Mouse (Mus musculus) heart, postnatal 4 days (tissue): ENCODE measurements around the gene Pinlyp. TPM values are rescaled to one million over a fixed set of nuclear protein-coding genes. Genes with fewer than 3 reads are reported as not detected.
"Not testable (repeated sequence)": the region's sequence is repeated elsewhere in the genome, so short reads cannot be mapped to it uniquely, and the experiment has no call there.

Experiments
- DNase-seq: peaks from one replicate; pipeline ENCODE4 v3.0.0; 2021
- total RNA-seq, 2 experiments: library from RNA; stranded (reverse); gene quantifications; 2 replicates each; pipeline ENCODE4 v1.2.3; 2021

The Pinlyp gene
- total RNA-seq, 2 experiments from 2014 or later, result not detected

DNA sequence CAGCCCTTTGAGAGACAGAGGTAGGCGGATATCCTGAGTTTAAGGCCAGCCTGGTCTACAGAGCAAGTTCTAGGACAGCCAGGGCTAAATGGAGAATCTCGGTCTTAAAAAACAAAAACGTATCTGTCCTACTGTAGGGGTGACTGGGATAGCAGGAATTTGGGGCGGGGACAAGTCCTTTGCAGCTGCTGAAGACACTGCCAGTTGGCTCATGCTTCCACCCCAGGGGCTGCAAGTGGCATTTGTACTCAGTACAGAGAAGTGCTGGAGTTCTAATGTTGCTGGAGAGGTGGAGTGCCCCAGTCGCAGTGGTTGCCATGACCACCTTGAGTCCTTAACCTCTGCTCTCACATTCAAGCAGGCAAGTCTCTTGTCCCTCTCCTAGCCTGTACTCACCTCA is 23.1 kb downstream of the Pinlyp start:
- DNase-seq, result no peak

DNA sequence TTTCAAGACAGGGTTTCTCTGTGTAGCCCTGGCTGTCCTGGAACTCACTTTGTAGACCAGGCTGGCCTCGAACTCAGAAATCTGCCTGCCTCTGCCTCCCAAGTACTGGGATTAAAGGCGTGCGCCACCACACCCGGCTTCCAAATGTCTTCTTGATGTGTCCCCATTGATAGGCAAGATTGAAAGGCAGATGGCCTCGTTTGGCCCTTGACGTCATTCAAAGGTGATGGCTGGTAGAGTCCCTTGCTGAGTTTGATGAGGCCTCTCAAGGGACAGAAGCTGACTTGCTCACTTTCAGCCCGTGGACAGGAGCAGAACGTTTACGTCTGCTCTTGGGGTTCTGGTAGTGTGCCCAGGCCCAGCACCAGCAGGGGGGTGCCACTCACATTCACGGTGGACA is 25.9 kb downstream of the Pinlyp start:
- not testable (repeated sequence) for DNase-seq

DNA sequence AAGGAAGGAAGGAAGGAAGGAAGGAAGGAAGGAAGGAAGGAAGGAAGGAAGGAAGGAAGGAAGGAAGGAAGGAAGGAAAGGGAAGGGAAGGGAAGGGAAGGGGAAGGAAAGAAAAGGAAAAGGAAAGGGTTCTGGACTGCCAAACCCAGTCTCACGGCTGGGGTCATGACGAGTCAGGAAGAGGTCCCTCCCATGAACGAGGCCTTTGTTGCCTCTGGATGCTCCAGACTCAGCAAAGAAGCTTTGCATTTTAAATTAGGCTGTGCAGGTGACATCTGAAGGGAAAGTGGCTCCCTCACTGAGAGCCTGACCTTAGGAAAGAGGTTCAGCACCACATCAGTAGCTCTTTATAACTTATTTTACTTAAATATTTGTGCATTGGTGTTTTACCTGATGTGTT is 26.8 kb downstream of the Pinlyp start:
- no peak for DNase-seq

DNA sequence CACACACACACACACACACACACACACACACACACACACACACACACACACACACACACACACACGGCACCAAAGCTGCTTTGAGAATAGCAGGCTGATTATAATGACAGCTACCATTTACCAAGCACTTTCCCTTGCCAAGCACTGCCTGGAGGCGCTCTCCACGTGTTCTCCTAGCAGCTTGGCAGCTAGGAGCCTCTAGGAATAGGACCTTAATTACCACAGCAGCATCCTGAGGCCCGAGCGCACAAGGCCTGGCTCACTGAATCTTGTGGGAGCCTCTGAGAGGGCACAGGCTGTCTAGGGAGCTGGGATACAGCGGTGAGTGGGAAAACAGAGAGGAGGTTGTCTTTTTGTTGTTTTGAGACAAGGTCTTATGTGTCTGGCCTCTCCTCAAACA is 28.3 kb downstream of the Pinlyp start:
- DNase-seq, result no peak

DNA sequence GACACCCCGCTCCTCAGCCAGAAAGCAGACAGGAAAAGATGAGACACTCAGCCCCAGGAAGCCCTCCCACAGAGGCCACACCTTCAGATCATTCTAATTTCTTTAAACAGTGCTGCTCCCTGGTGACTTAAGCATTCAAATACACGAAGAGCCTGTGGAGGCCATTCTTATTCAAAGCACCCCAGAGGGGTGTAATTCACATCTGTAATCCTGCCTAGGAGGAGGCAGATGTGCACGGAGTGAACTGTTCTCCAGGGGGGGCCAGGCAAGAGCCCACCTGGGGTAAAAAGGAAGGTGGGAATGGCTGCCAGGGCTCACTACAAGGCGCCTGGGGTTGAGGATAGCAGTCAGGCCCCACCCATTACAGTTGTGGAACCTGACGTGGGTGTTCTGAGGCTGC is 28.8 kb downstream of the Pinlyp start:
- no peak for DNase-seq

DNA sequence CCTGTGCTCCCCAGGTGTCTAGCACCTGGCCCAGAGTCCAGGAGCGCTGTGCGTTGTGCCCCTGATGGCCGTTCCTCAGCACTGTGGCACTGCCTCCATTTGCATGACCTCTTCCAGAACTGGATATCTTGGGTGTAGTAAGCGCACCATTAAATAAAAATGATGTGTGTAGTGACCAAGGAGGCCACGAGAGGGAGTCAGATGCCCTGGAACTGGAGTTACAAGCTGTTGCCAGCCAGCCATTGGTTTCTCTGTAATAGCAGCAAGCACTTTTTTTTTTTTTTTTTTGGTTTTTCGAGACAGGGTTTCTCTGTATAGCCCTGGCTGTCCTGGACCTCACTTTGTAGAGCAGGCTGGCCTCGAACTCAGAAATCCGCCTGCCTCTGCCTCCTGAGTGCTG is 29.6 kb downstream of the Pinlyp start:
- not testable (repeated sequence) for DNase-seq

DNA sequence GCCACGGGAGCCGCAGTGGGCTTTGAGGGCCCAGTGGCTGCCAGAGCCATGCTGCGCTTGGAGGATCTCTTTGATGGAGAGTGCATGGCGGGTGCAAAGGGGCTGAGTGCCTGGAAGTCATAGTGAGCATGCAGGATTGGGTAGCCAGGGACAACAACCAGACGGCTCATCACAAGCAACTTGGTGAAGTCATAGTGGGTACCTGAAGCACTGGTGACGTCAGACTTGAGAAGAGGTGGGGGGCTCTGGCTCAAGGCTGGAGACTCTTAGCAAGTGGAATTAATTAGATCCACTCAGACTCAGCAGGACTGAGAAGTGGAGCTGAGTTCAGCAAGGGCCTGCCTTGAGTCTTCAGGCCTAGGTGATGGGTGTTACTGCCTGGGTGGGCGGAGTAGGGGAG is 33.6 kb downstream of the Pinlyp start, which contains the start of gene AC161166.1:
Gene AC161166.1, minus strand, starts transcription at position 101 of the 400 bp plus-strand sequence.
- no peak for DNase-seq

DNA sequence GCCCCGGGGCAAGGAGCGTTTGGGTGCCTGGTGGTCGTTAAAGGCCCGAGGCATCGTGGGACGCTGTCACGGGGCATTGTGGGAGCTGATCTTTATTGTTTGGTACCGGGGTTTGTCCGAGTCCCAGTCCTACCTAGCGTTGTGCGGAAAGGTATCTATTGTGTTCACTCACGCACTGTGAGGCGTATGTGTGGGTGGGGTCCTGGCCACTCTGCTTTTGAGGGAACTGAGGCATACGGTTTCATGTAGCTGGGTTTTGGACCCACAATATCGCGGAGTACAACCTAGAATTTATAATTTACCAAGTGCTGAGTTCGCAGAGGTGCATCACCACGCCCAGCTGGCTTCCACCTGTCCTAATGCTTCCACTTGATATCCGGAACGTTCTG is 38.2 kb downstream of the Pinlyp start:
- peak; percentile 23 for DNase-seq

DNA sequence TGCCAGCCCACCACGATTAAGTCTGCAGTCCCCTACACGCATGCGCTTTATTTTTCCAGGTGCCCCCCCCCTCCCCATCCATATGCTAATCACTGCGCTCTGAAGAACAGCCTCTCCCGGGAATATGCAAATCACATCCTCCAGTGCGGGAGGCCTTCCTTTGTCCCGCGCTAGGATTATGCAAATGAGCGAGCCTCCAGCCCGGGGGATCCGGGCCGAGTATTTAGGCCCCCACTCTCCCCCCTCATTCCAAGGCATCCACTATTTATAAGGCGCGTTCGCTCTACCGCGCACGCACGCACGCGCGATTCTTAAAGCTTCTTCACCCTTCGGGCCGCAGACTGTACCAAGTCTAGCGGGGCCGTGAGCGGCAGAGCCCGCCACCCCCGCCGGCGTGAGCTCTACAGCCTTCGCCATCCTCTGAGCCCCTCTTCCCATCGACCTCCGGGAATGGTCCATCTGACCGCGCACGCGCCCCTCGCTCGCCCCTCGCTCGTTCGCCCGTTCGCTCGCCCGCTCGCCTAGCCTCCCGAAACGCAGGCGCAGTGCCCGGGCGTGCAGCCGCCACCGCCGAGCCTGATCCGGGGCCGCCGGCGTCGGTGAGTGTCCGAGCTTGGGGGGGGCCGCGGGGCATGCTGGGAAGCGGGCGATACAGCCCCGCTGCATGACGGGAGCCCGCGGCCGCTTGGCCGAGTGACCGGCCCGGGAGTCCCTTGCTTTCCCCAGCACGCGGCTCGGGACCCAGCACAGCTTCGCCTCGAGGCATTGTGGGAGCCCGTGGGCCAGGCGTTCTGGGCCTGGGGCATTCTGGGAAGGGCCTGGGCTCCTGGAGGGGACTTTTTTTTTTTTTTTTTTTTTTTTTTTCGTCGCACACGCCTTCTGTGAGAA is 38.8 kb downstream of the Pinlyp start, which contains the start of gene Zfp428:
Gene Zfp428, plus strand, starts transcription at position 169 of the 888 bp plus-strand sequence.
- peak; percentile 89 for DNase-seq

DNA sequence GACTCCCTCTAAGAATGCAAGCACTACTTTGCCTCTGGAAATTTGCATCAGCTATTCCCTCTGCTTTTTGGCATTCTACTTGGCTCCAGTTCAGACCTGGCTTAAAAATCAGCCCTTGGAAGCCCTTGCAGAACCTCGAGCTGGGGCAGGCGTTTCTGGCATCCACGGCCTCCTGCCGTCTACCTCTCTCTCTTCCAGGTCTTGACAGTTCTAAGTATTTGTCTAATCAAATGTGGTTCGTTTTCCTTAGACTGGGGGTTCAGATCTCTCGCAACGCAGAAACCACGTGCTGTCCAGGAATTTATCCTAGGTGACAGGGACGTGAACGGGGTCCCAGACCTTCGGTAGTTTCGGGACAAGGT is 39.5 kb downstream of the Pinlyp start:
- peak; percentile 70 for DNase-seq

DNA sequence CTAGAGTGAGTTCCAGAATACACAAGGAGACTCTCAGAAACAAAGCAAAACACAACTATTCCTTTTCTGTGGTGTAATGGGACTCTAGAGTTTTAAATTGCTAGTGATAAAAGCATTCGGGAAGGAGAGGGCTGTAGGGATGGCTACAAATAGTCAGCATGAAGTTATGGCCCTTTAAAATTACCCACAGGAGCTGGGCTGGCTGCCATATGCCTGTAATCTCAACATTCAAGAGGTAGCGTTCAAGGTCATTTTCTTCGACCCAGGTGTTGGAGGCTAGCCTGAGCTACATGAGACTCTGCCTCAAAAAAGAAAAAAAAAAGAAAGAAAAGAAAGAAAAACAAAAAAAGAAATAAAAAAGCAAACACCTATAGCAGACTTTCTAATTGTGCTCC is 39.9 kb downstream of the Pinlyp start:
- DNase-seq, result peak; percentile 59

DNA sequence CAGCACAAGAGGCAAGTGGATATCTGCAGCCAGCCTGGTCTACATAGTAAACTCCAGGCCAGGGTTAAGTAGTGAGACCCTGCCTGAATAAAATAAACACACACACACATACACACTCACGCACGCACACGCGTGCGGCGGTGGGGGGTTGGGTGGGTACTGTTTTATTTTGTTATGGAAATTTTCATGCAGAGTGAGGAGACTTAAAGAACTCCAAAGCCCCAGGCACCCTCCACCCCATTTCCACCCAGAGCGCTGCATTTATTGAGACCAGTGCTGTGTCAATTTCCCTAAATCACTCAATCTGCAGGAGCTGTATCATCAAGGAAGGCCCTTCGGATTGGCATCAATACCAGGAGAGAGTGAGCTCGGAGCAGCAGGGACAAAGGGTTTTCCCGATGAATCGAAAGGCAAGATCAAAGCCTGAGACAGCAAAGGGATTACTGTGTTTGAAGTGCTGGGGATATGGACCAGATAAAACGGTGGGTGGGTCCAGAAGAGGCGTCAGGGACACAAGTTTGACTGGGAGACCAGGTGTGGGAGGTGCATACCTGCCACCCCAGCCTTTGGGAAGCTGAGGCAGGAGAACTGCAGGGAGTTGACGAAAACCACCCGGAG is 40.4 kb downstream of the Pinlyp start:
- DNase-seq, result no peak

DNA sequence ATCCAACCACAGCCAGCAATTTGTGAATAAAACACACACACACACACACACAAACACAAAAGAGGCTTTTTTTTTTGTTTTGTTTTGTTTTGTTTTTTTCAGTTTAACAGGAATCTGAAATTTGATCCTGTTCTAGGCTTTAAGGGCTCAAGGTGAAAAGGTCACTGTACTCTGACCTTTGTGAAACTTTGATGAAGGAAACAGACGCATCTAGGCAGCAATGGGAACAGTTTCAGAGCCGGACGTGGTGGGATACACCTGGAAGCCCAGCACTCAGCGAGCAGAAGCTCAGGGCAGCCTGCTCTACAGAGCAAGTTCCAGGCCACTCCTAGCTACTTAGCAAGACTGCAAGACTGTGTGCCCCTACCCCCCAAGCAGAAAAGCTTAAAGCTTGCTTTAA is 41.0 kb downstream of the Pinlyp start:
- DNase-seq, result no peak

DNA sequence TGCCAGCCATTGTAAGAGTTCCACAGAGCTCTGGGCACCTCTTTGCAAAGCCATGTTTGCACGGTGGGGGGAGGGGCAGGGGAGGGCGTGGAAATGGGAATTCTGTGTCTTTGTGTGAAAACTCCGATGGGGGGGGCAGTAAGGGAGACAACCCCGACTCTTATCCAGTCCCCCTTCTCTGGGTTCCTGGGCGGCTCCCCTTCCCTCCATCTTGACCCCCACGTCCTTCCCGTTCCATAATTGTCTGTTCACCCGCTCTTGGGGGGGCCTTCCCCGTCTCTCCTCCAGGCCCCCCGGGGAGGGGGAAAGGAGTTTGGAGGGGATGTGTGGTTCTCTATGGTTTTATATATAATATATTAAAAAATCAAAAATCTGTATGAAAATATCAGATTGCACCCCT is 41.9 kb downstream of the Pinlyp start:
- DNase-seq, result no peak

DNA sequence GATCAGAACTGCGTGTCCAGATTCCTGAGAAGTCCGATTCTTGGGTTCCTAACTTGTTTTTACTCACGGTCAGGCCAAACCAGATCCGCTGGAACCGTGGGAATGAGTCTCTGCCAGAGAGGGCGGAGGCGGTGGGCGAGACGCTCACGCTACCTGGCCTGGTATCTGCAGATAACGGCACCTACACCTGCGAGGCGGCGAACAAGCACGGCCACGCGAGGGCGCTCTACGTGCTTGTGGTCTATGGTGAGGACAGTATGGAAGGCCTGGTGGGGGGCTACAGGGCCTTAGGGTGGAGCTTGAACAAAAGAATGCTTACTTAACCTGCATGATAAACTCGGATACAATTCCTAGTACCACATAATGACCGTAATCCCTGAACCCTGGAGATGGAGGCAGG is 44.4 kb downstream of the Pinlyp start:
- DNase-seq, result peak; percentile 39

DNA sequence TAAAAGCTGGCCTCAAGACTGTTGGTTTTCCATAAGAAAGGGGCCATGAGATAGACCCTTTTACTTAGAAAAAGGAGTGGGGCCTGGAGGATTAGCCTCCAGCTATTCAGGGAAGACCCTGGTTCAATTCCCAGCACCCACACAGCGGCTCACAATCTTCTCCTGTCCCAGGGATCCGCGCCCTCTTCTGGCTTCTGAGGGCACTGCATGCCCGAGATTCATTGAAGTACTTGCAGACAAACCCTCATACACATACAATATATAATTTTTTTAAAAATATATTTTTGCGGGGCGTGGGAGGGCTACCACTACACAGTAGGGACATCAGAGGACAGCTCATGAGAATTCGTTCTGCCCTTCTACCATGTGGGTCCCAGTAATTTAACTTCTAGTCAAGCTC is 45.0 kb downstream of the Pinlyp start:
- peak; percentile 60 for DNase-seq

DNA sequence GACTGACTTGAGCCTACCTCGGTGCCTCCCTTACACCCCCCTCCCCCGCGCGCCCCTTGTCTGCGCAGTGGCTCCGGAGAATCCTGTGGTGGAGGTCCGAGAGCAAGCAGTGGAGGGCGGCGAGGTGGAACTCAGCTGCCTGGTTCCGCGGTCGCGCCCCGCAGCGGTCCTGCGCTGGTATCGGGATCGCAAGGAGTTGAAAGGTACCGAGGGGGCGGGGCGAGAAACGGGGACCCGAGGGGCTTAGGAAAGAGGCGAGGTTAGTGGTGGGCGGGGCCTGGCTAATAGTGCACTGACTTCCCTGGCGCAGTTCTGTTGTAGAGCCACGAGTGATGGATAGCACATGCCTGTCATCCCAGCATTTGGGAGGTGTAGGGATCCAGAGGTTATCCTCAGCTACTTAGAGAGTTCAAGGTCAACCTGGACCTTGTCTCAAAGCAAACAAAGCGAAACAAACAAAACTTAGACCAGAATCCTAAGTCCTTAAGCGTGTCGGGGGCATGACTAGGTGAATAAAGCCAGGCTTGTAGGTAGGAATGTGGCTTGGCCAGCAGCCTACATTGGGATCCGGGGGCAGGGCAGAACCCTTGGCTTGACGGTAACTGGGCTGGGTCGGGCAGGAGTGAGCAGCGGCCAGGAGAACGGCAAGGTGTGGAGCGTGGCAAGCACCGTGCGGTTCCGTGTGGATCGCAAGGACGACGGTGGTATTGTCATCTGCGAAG is 45.9 kb downstream of the Pinlyp start:
- no peak for DNase-seq

Other genes starting within 250 kb of the Pinlyp start
- gene Zfp61, start 244.9 kb downstream of the Pinlyp start, total RNA-seq, result 1 to 10 TPM; 4.2 to 6.6 TPM
- 1 to 10 TPM; 1.0 to 1.8 TPM for gene Zfp94, start 229.5 kb downstream of the Pinlyp start, total RNA-seq
- under 1 TPM; 0.32 to 0.33 TPM for gene Tescl, start 212.2 kb downstream of the Pinlyp start, total RNA-seq
- gene Lypd5, start 196.9 kb downstream of the Pinlyp start, total RNA-seq, result not detected
- gene Kcnn4, start 175.9 kb downstream of the Pinlyp start, total RNA-seq, result 1 to 10 TPM; 1.0 TPM
- 10 to 100 TPM; 15.0 to 15.5 TPM for gene Smg9, start 146.5 kb downstream of the Pinlyp start, total RNA-seq
- gene Irgc1, start 93.8 kb downstream of the Pinlyp start, total RNA-seq, result not detected
- gene Plaur, start 83.6 kb downstream of the Pinlyp start, total RNA-seq, result 10 to 100 TPM in 1 of 2 experiments, 1 to 10 TPM in 1; 6.4 to 10.4 TPM
- gene Cadm4, start 64.1 kb downstream of the Pinlyp start, total RNA-seq, result 10 to 100 TPM; 11.9 to 12.5 TPM
- 10 to 100 TPM; 17.3 to 18.5 TPM for gene Zfp428, start 39.1 kb downstream of the Pinlyp start, total RNA-seq
- not detected for gene AC161166.1, start 33.7 kb downstream of the Pinlyp start, total RNA-seq
- gene Irgq, start 15.4 kb downstream of the Pinlyp start, total RNA-seq, result 10 to 100 TPM; 16.7 to 17.2 TPM
- 10 to 100 TPM; 42.0 to 43.9 TPM for gene Xrcc1, start 171 bp upstream of the Pinlyp start, total RNA-seq
- gene Ethe1, start 41.4 kb upstream of the Pinlyp start, total RNA-seq, result 10 to 100 TPM; 15.9 to 16.9 TPM
- gene Zfp575, start 41.5 kb upstream of the Pinlyp start, total RNA-seq, result under 1 TPM; 0.27 to 0.33 TPM
- under 1 TPM; 0.57 to 0.61 TPM for gene Phldb3, start 64.6 kb upstream of the Pinlyp start, total RNA-seq
- not detected for gene Lypd3, start 90.4 kb upstream of the Pinlyp start, total RNA-seq
- not detected for gene Tex101, start 130.6 kb upstream of the Pinlyp start, total RNA-seq
- gene BC049730, start 163.1 kb upstream of the Pinlyp start, total RNA-seq, result not detected
- not detected for gene Gm4763, start 180.8 kb upstream of the Pinlyp start, total RNA-seq
- under 1 TPM; 0.10 to 0.18 TPM for gene Cd177, start 214.2 kb upstream of the Pinlyp start, total RNA-seq
- gene Ceacam10, start 231.1 kb upstream of the Pinlyp start, total RNA-seq, result under 1 TPM in 1 of 2 experiments, not detected in 1; 0.25 TPM